Mouse (Mus musculus) c-Kit-positive CD71-positive TER-119-negative erythroid progenitor cells, embryonic 14.5 days (primary cell): ENCODE data around the gene V1rd19.
"Not testable (repeated sequence)": the region's sequence is repeated elsewhere in the genome, so short reads cannot be mapped to it uniquely, and the experiment has no call there.

Source experiments
- DNase-seq: peaks from one replicate; pipeline ENCODE4 v3.0.0-alpha.2; 2013; ENCODE audit warnings: low read depth

The V1rd19 gene

GRCm38 (mm10) chr7:24001391-24001790, at the start of gene V1rd19:
Gene V1rd19, plus strand, starts transcription at chr7:24001691.
- DNase-seq, result no peak

- DNase-seq, result not testable (repeated sequence)
These were observed 33.4 kb upstream of the V1rd19 start for GRCm38 (mm10) chr7:23968044-23968443.

GRCm38 (mm10) chr7:23974315-23974714, 27.2 kb upstream of the V1rd19 start, which contains the start of gene Vmn1r181:
Gene Vmn1r181, plus strand, starts transcription at chr7:23974615.
- DNase-seq, result not testable (repeated sequence)

GRCm38 (mm10) chr7:24052660-24053304, 51.3 kb downstream of the V1rd19 start, which contains the start of gene Vmn1r183:
Gene Vmn1r183, plus strand, starts transcription at chr7:24053254.
- no peak for DNase-seq
